Mouse (Mus musculus) megakaryocyte progenitor cell, adult 5-6 weeks (primary cell): ENCODE results near the gene Tdgf1. TPM values are rescaled to one million over a fixed set of nuclear protein-coding genes. Genes with fewer than 3 reads are reported as not detected.

Experiments
- ATAC-seq: replicated peaks from 2 replicates; pipeline ENCODE4 v1.8.0; 2016; ENCODE audit warnings: mild to moderate bottlenecking, moderate TSS enrichment, inconsistent platforms; ENCODE audit not compliant: poor library complexity
- total RNA-seq, 2 experiments: library from RNA; stranded (forward) in 1 of 2; stranded (reverse) in 1 of 2; fragments of 157-497, 149-512 nt in 1 of 2; fragments of 200-1000 nt in 1 of 2; gene quantifications; 2 replicates each; pipeline versions ENCODE4 v1.2.3 to v1.2.4; 2015 to 2017

The Tdgf1 gene
- total RNA-seq, 2 experiments from 2014 or later: not detected

DNA sequence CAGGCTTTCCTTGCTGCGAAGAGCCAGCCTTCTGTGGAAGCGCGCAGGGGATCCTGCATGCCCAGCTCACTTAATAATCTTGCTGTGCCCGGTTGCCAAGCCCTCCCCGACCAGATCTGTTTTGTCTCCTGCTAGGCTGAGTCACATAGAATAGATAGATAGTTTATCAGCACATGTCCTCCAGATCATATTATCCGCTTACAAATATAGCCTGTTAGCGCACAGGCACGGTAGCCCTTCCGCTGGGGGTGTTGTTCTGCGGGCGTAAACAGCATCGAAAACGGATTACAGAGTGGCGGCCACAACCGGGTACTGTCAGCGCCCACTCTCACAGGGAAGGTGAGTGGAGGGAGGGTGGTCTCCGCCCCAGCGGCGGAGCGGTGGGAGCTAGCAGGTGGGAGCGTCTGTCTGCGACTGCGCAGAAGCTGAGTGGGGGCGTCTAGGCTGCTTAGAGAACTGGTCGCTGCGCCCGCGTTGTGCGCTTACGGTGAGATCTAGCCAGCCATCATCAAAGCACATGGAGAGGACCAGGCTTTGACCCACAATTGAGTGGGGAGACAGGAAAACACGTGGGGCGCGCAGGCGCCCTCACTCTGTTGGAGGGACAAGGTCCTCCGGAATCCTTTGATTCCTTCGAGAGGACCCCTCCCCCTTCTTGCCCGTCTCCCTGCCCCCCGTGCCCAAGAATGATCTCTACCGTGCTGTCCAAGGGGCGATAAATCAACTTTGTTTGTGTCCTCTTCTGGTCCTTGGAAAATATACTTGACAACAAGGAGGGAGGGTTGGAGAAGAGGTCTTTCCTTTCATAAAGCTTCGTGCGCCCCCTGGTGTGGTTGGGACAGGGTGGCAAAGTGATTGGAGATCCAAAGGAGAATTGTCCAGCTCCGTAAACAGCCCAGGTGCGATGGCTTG, 7.8 kb upstream of the Tdgf1 start:
- ATAC-seq: peak; percentile 50

DNA sequence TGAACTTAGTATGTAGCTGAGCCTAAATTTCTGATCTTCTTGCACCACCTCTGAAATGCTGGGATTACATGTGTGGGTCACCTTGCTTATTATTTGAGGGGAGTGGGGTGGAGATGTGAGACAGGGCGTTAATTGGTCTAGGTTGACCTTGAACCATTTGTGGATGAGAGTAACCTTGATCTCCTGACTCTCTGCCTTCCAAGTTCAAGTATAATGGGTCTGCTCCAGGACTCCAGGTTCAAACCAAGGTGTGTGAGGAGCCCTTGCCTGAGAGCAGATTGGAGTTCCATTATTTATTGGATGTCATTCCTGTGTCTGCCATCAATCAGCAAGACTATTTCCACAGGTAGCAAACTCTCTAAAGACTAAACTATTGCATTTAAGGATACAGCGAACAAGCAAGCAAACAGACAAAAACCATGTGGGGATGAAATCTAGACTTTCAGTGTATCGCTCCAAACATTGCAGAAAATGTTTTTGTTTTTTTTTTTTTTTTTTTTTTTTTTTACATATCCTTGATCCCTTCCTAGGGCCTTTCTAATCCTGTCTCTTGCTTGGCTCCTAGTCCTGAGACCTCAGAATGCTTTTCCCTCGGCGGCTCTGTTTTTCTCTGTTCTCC, 7.1 kb upstream of the Tdgf1 start:
- no peak for ATAC-seq

DNA sequence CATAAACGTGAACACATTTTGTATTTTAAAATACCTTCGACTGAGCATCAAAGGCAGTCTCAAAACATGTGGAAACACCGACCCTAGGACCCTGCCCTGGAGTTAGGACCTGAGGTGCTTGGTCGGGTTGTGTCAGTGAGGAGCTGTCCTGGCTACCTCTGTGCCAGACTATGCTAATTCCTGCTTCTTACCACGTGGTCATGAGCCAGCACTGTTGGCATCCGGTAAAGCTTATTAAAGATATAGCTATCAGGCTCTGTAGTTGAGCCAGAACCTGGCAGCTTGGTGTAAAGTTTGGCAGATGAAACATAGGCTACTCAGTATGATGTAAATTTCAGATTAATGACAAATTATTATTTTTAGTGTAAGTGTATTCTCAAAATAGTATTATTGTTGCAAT, 6.4 kb upstream of the Tdgf1 start:
- ATAC-seq: peak; percentile 58

DNA sequence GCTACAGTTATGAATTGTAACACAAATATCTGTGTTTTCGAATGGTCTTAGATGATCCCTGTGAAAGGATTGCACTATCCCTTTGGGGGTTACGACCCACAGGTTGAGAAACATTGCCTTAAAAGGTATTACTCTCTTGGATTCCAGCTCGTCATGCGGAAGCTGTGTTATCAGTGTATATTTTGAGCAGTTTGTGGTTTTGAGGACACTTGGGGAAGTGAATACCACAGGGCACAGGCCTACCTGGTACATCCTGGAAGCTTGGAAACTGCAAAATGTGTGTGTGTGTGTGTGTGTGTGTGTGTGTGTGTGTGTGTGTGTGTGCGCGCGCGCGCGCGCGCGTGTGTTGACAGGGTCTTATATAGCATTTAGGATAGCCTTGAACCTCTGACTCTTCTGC, 5.9 kb upstream of the Tdgf1 start:
- peak; percentile 63 for ATAC-seq

DNA sequence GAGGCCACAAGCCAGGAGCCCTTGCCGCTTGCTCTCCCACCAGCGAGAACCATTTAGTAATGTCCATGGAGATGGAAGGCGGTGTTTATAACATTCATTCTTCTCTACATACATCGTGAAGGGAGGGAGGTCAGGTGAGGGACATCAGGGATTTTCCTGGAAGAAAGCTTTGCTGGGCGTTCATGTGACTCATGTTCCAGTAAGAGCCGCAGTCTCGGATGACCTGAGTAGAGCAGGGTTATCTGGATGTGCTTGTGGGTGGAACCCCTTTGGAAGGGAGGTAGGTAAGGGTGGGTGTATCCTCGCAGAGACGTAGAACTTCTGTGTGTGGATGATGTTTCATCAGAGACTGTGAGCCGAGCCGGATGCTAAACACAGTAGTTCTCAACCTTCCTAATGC, 5.4 kb upstream of the Tdgf1 start, which contains the start of gene Lrrc2:
Gene Lrrc2 (plus strand): TSS at position 149 of the 400 bp plus-strand sequence.
- peak; percentile 9; the same call in 1 of the 2 replicates for ATAC-seq

DNA sequence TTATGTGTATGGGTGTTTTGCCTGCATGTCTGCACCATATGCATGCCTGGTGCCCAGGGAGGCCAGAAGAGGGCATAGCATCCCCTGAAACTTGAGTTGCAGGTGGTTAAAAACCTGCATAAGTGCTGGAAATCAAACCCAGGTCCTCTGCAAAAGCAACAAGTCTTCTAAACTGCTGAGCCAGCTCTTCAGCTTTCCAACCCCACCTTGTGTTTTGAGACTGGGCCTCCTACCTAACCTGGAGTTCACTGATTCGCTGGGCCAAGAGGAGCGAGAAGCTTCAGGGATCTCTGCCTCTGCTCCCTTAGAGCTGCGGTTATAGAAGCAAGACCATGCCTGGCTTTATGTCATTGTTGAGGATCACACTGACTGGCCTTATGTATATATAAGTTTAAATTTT, 4.2 kb upstream of the Tdgf1 start:
- ATAC-seq: no peak

DNA sequence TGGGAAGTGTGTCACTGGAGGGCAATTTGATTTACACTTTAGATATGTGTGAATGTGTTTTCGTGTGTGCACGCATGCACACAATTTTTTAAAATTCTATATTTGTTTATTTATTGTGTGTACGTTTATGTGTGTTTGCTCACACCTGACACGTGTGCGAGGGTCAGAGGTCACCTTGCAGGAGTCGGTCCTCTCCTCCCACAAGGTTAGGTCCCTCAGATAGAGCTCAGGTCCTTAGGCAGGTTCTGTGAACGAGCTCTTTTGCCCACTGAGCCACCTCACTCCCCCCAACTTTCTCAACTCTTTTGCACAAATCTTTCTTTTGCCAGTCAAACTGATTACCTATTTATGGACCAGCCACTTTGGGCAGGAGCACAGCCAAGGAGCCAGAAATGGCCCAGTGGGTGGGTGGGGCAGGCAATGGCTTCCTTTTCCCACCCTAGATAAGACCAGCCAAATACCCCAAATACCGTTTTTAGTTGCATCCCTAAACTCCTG, 2.9 kb upstream of the Tdgf1 start:
- no peak for ATAC-seq

DNA sequence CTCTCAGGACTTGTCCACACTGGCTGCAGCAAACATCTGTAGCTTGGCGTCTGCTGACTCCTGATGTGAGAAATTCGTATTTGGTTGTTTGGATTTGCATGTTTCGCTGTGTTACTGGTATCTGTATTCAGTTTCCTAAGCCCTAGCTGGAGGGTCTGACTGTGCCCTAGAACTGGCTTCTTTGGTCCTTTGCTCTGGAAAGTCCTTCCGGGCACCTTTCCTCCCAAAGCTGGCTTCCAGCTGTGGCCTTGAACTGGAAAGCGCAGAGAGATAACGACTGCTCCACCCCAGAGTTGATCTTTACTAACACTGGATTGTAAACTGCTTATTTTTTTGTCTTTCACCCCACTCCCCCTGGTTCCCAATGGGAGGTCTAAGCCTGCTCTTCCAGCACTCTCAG, 1.9 kb upstream of the Tdgf1 start:
- no peak for ATAC-seq

DNA sequence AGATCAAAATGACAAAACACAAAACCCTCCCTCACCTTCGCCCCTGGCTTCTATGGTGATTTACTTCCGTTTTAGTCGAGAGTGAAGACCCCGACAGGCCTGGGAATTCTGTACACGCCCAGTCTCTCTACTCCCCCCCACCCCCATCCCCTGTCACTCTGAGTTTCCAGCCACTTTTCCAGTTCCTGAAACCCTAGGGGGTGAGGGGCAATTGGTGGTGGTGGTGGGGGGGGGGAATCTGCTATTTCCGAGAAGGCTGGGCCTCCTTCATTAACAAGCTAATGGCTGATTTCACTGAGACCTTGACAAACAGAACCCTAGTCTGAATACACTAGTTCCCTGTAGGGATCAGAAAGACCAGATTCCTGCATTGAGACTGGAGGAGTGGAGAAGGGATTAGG, 1.3 kb upstream of the Tdgf1 start:
- ATAC-seq: no peak

DNA sequence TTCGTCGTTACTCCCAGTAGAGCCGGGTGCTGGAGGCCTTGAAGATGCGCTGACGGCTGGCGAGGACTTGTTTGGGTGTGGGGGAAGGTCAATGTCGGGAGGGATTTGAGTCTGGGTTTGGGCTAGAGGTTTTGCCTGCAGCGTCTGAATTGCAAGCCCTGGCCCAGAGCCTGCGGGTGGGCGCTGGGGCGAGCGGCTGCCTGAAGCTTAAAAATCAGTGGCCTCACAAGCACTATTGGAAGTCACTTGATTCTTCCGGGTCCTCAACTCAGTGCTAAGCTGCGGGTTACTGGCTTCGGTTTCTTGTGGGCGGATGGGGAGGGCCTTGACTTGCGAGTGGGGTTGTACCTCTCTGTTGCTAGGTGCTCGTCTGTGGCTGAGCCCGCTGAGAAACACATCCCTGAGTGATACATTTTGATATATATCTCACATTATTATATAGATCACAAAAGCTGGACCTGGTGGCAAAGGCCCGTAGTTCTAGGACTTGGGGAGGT, 638 bp upstream of the Tdgf1 start:
- 0 out of 2 replicates have a peak, but pooled peaks have one; percentile 27 for ATAC-seq

DNA sequence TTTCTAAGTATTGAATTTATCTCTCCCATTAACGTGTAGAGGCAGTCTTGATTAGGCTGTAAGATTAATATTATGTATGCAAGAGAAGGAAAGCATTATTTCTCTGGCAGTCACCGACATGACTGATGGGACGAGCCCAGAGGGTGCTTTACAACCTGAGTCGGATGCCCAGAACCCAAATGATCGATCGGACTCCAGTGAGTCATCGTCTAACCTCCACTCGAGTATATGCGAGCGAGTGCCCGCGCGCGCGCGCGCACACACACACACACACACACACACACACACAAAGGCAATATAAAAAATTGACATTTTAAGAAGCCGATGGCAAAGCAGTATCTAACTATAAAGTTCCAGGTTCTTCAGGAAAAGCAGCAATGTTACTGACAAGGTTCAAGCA, 615 bp downstream of the Tdgf1 start:
- no peak for ATAC-seq

DNA sequence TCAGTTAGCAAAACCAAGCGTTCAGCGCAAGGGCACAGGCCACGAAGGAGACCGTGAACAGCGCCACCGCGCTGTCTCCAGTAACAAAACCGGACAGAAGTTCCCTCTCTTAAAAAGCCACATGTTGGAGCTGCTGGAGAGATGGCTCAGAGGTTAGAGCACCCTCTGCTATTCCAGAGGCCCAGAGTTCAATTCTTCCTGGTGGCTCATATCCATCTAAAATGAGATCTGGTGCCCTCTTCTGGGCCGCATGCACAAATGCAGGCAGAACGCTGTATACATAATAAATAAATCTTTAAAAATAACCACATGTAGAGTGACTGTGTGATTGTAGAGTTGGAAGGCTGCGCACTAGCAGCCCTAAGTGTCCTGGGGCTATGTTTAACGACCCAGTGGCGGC, 1.7 kb downstream of the Tdgf1 start:
- peak; percentile 70 for ATAC-seq

DNA sequence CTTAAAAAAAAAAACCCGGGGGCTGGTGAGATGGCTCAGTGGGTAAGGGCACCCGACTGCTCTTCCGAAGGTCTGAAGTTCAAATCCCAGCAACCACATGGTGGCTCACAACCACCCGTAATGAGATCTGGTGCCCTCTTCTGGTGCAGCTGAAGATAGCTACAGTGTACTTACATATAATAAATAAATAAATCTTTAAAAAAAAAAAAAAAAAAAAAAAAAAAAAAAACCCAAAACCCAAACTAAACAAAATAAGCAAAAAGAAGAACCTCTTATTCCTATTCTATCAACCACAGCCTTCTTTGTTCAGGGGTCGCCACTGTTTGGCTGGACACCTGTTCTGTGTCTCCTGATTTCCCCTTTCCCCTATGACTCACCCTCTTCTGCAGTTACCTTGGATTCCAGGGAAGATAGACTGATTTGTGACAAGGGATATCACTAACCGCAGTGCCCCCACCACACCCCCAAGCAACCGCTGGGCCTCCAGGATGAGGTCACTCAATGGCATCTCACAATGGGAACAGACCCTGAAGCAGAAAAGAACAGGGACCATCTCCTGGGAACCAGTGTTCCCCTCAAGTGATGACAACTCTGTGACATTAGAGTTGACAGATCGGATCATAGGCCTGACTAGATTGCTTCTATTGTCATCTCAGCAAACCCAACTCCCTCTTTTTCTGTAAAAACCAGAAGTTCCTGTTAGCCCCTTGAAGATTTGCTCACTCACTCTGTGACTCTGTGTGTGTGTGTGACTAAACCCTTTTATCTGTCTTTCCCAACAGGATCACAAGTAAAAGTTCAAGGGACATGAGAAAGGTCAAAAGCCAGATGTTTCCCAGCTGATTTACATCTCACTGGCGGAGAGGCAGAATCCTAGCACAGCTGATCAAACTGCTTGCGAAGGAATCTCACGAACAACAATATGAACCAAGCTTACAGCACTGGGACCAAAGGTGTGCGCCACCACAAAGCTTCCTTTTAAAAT, 8.2 kb downstream of the Tdgf1 start:
- no peak for ATAC-seq

DNA sequence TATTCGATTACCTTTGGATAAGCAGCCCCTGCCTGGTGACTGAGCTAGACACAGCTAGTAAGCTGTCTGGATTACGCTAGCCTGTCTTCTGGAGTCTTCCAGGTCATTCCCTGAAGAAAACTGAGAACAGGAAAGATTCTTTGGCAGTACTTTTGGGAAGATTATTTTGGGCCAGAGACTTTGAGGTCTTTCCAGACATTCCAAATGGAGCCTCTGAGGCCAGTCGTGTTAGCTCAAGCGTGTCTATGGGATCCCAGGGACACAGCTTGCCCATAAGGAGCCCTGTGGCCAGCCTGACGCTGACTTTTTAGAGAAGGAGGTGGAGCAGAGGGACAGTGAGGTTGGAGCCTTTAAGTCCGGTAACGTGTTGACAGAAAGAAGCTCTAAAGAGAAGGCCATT, 10.0 kb downstream of the Tdgf1 start:
- no peak for ATAC-seq

DNA sequence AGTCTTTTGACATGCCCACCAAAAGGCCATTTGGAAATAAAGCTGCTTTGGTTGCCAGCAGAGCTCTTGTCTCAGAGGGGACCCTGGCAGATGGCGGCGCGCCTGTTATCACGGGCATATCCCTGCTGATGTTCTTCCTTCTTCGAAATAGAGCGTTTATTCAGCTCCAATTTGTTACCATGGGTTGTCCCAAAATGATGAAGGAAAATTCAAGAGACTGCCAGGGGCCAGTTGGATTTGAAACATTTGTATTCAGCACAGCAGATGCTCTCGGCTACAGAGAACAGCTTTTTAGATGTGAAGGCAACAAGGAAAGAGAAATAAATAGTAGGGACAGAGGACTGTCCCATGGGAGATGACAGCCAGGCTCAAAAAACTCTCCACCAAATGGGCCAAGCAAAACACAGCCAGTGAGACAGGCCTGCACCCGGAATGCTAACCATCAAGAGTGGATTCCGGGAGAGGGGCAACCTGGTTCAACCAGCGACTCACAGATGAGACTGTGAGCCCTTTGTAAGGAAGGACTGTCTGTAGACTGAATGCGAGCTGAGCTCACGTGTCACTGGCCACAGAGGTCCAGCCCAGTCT, 12.0 kb downstream of the Tdgf1 start:
- no peak for ATAC-seq

DNA sequence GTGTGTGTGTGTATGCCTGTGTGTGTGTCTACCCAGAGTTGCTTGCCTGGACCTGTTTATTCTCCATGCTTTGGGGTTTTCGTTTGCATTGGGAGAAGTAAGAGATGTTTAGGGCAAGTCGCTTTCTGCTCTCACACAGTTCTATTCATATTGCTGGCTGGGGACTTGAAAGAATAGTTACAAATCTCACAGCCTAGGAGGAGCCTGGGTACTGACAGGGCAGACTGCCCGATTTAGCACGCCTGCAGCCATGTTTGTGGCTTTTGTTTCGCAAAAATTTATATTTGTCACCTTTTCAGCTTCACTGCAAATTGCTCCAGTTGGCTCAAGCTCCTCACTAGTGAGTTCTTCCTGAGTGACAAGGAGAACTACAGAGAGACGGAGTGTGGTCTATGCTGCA, 14.4 kb downstream of the Tdgf1 start:
- no peak for ATAC-seq

DNA sequence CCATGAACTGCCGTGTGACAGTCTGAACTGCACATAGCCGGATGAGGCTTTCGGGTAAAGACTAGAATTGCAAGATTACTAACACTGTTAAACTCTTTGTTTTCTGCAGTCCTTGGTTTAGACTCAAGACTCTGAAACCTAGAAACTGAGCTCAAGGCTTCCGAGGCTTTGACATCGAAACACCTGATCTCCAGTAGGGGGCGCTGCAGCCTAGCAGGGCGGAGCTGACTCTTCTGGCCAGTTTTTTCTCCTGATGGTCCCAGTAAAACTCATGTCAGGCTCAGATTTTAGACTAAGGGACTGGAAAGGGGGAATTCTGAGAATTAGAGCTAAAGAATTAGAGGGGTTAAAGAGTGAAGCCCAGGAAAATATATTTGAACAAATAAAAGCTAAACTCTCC, 23.2 kb downstream of the Tdgf1 start:
- ATAC-seq: peak; percentile 76

DNA sequence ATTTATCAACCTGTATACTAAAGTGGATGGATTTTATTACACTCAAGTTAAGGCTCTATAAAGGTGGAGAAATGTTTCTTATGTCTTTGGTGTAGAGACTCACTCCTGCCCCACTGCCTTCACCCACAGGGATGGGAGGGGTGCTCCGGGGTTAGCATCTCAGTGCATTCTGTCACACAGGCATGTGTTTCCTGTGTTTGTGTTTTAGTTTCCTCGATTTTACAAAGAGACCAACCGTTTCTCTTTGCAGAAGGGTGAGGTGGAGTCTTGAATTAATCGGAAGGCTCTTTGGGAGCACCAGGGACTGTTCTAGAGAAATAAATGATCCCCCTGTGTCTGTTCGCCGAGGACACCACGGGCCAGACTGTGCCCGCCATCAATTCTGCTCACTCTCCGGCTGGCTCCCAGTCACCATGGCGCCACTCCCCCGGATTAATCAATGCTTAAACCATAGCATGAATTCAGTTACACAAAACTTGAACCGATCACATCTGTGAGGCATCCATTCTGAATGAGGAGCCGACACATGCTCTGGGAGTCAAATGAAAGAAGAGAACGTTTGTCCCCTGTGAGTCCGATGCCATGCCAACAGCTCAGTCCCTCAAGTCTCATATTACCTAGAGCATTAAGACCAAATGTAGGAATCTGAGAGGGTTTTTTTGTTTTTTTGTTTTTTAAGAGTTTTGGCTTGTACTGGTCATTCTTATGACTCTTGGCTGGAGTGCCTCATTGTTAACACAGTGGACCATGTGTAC, 25.1 kb downstream of the Tdgf1 start:
- ATAC-seq: no peak

DNA sequence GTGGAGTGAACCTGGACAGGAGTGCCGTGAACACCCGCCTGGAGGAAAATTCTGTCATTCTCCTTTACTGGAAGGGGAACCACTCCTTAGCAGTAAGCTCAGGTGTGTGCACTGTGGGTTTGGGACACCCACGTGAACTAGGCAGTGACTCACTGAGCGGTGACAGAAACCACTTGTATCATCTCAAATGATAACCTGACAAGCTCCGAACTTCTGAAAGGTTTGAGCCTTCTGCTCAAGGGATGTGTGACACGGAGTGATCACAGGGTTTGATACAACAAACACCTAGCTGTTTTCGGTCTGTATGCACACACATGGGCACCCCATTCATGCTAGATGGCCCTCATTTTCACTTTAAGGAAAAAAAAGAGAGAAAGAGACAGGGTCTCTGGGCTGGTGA, 29.2 kb downstream of the Tdgf1 start, which contains the start of gene Fam240a:
Gene Fam240a (minus strand): TSS at position 76 of the 400 bp plus-strand sequence.
- no peak for ATAC-seq

DNA sequence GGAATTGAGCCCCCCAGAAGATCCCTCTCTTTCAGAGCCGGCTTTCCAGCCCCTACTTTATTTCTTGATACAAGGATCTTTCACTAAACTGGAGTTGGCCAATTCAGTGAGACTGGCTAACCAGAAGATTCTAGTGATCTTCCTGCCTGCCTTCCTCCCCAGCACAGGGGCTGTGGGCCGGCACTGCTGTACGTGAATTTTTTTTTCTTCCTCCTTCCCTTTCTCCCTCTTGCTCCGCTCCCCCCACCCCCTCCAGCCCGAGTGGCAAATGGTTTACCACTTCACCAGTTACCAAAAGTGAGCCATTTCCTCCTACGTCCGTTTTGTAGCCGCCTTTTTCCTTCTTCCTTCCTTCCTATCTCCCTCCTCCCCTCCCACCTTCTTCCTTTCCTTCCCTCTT, 30.5 kb downstream of the Tdgf1 start:
- ATAC-seq: peak; percentile 42
